Mouse (Mus musculus) heart, embryonic 15.5 days (tissue): ENCODE measurements around the gene Fbln1. TPM values are rescaled to one million over a fixed set of nuclear protein-coding genes. Genes with fewer than 3 reads are reported as not detected.

Source experiments
- ATAC-seq: fragments of 200-750 bp; cut with Nextera tagmentation; replicated peaks from 2 replicates; pipeline ENCODE4 v1.8.0; 2017; ENCODE audit warnings: low read depth, moderate TSS enrichment; ENCODE audit not compliant: insufficient number of reproducible peaks, insufficient read depth, low FRiP score
- H3K27ac ChIP-seq: fragments of 300-500 bp; sonication (generic); 2 replicates; pipeline ENCODE4 v1.5.1; 2015; ENCODE audit warnings: mild to moderate bottlenecking, inconsistent platforms
- H3K27me3 ChIP-seq: fragments of 300-500 bp; sonication (generic); 2 replicates; pipeline ENCODE4 v1.6.1; 2015; ENCODE audit warnings: inconsistent platforms
- H3K36me3 ChIP-seq: fragments of 300-500 bp; sonication (generic); 2 replicates; pipeline ENCODE4 v1.6.1; 2015; ENCODE audit warnings: mild to moderate bottlenecking, inconsistent platforms
- H3K4me1 ChIP-seq: fragments of 300-500 bp; sonication (generic); replicated peaks from 2 replicates; pipeline ENCODE4 v1.6.1; 2015; ENCODE audit warnings: inconsistent platforms
- H3K4me2 ChIP-seq: fragments of 300-500 bp; sonication (generic); 2 replicates; pipeline ENCODE4 v1.6.1; 2015; ENCODE audit warnings: inconsistent platforms, mild to moderate bottlenecking, moderate library complexity
- H3K4me3 ChIP-seq: fragments of 300-500 bp; sonication (generic); 2 replicates; pipeline ENCODE4 v1.5.1; 2015; ENCODE audit warnings: mild to moderate bottlenecking, inconsistent platforms
- H3K9ac ChIP-seq: fragments of 300-500 bp; sonication (generic); 2 replicates; pipeline ENCODE4 v1.6.1; 2015; ENCODE audit warnings: mild to moderate bottlenecking, inconsistent platforms
- H3K9me3 ChIP-seq: fragments of 300-500 bp; sonication (generic); replicated peaks from 2 replicates; pipeline ENCODE4 v1.6.1; 2016; ENCODE audit warnings: inconsistent platforms
- WGBS: fragments of 180-500 bp; shearing (Covaris S2); methylation state at CpG from one replicate; pipeline ENCODE4 v1.1.7; 2015; ENCODE audit warnings: mixed read lengths; 5-methylcytosine and 5-hydroxymethylcytosine counted together
- polyA plus RNA-seq: library from polyadenylated mRNA; unstranded; fragments of >200 nt; fragmentation: Nextera tagmentation; extraction: Ambion mirVana; gene quantifications from 2 replicates; pipeline ENCODE4 v1.2.1, GENCODE M21; 2015

Gene Fbln1
- polyA plus RNA-seq, 1 experiment from 2014 or later: 119 TPM

DNA sequence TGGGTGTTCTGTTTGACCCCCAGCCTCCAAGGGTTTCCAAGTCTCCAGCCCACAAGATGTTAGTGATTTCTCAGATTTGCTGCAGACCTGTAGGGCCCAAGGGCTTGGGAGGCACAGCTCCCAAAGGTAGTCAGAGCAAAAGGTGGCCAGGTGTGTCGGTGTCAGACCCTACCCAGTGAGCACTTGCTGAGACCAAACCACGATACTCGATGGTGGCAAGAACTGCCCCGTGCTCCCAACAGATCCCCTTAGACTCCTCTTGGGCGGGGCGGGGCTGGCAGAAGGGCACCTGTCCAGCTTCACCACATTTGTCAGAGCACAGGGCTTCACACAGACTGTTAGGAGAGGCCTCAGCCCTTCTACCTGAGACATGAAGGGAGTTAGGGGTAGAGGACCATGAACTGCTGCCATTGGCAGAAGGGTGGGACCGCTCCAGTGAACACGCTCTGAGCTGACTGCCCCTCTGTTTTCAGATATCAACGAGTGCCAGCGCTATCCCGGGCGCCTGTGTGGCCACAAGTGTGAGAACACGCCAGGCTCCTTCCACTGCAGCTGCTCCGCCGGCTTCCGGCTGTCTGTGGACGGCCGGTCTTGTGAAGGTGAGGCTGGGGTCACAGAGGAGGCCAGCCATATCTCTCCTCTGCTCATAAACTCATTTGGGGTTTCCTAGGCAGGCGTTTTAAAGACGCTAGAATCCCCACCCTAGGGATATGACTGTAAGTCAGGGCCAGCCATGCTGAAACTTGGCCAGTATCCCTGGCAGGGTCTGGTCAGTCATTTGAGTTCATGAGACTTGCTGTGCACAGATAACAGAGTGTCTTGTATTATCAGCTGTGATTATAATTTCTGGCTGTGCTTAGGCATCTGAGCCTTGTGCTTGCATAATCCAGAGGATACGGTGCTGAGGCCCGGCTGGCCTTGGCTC lies 33.3 kb downstream of the Fbln1 start:
- WGBS: 84% methylated on average over 22 of the region's 22 CpGs
- peaks cover 7% of the 10 kb centered on the region; the same call in 1 of the 2 replicates for H3K27me3 ChIP-seq
- no peak overlapping the region for H3K27ac ChIP-seq
- no peak overlapping the region for H3K9ac ChIP-seq
- no peak overlapping the region for H3K4me3 ChIP-seq
- no peak for ATAC-seq
- H3K9me3 ChIP-seq: no peaks in the 10 kb centered on the region
- H3K36me3 ChIP-seq: peaks cover 23% of the 10 kb centered on the region
- H3K4me1 ChIP-seq: no peaks in the 10 kb centered on the region
- H3K4me2 ChIP-seq: no peak overlapping the region

DNA sequence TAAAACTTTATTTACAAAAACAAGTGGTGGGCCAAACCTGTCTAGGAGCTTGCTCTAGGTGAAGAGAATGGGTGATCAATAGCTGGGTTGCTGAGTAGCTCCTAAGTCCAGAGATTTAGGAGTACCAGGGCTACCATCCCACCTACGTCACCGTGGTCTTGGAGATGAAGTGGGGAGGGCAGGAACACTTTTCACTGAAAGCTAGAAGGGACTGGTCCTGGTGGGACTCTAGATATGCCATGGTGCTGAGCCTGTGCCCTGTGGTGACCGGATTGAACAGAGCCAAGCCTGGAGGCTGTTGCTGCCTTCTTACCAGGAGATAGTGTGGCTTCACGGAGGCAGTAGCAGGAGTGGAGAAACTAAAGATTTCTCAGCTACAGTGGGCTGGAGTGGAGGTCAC lies 34.3 kb downstream of the Fbln1 start:
- Histone ChIP-seq H3K4me2 (no peak overlapping the region), H3K27me3 (peaks cover 7% of the 10 kb centered on the region; the same call in 1 of the 2 replicates), H3K9me3 (no peaks in the 10 kb centered on the region), H3K36me3 (peaks cover 23% of the 10 kb centered on the region), H3K4me3 (no peak overlapping the region), H3K27ac (no peak overlapping the region), H3K4me1 (peaks cover 7% of the 10 kb centered on the region), H3K9ac (no peak overlapping the region)
- WGBS: 92% methylated on average over 4 of the region's 4 CpGs
- no peak for ATAC-seq

DNA sequence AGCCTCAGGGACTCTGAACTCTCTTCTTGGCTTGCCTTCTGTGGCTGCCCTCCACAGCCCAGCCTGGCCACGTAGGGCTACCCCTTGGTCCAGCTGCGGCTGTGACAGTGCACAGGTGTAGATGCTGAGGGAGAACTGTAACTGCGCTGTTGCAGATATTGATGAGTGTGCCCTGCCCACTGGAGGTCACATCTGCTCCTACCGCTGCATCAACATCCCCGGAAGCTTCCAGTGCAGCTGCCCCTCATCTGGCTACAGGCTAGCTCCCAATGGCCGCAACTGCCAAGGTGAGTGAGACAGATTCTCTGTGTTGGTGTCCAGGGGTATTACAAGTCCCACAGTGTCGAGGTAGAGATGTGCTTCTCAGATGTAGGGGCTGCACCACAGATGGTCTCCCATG lies 36.1 kb downstream of the Fbln1 start:
- ATAC-seq: no peak
- Histone ChIP-seq H3K27ac (no peak overlapping the region), H3K4me1 (peaks cover 7% of the 10 kb centered on the region), H3K27me3 (peaks cover 13% of the 10 kb centered on the region; the same call in 1 of the 2 replicates), H3K4me2 (no peak overlapping the region), H3K9ac (no peak overlapping the region), H3K9me3 (no peaks in the 10 kb centered on the region), H3K4me3 (no peak overlapping the region), H3K36me3 (peaks cover 21% of the 10 kb centered on the region)
- 91% methylated on average over 7 of the region's 7 CpGs for WGBS

DNA sequence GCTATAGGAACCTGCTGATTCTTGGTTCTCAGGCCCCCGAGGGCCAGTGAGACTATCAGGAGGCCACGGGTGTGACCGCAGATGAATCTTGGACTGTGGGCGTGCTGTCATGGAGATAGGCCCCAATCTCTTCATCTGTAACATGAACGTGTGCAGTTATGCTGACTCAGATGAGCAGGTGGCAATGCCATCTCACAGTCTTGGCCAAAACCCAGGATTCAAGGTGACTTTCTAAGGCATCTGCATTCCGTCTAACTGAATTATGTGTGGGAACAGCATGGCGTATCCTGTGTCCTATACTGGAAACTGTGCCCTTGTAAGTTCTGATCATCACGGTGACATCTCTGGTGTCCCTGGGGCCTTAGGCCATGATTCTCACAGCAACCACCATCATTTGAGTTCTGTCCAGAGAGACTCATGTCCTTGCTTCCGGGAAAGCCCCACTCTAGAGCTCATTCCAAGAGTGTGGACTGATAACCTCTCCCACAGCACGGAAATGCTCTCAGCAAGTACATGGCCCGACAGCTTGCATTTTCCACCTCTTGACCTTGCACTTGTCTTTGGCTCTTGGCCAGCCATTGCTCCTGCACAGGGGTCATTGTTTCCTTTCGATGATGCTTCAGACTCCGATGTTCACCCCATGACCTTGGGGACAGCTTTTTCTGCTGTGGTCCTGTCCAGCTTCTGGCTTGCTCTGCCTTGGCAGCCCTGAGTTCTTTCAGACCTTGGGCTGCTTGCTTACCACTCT lies 38.8 kb downstream of the Fbln1 start:
- whole genome bisulfite sequencing: 63% methylated on average over 13 of the region's 13 CpGs
- ATAC-seq: no peak
- Histone ChIP-seq H3K9me3 (no peaks in the 10 kb centered on the region), H3K9ac (no peak overlapping the region), H3K36me3 (peaks cover 8% of the 10 kb centered on the region), H3K27ac (no peak overlapping the region), H3K4me1 (peaks cover 7% of the 10 kb centered on the region), H3K4me3 (no peak overlapping the region), H3K4me2 (no peak overlapping the region), H3K27me3 (peaks cover 20% of the 10 kb centered on the region; the same call in 1 of the 2 replicates)

DNA sequence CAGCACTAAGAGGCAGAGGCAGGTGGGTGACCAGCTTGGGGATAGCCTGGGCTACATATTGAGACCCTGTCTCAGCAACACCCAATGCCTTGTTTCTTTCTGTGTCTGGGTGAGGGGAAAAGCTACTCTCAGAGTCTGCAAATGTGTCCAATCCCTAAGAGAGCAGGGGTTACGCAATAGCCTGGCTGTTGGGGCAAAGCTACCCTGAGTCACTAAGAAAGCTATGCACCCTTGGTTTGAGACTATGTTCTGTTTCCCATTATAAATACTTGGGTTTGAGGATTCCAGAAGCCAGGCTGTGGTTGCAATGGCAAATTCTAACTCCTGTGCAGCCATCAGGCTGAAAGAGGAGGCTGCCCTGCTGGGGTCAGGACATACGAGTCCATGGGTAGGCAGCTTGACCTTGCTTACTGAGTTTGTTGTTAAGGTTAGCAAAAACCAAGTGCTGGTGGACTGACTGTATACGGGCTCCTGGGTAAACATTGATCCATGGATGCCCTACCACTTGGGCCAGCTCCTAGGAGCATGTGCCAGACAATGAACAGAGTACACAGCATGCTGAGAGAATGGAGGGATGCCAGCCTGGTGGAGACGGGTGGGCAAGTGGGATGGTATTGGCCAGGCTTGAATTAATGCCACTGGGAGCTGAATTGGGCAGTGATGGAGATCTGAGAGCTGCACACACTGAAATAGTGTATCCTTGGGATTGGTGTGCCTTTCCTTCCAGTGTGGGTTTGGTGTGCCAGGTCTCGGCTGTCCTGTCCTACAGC lies 39.7 kb downstream of the Fbln1 start:
- H3K4me1 ChIP-seq: peaks cover 7% of the 10 kb centered on the region
- ATAC-seq: no peak
- H3K4me3 ChIP-seq: no peak overlapping the region
- H3K27ac ChIP-seq: no peak overlapping the region
- H3K9me3 ChIP-seq: no peaks in the 10 kb centered on the region
- H3K4me2 ChIP-seq: no peak overlapping the region
- H3K9ac ChIP-seq: no peak overlapping the region
- H3K36me3 ChIP-seq: peaks cover 8% of the 10 kb centered on the region; the same call in 1 of the 2 replicates
- H3K27me3 ChIP-seq: peaks cover 20% of the 10 kb centered on the region; the same call in 1 of the 2 replicates
- WGBS: 92% methylated on average over 5 of the region's 5 CpGs

DNA sequence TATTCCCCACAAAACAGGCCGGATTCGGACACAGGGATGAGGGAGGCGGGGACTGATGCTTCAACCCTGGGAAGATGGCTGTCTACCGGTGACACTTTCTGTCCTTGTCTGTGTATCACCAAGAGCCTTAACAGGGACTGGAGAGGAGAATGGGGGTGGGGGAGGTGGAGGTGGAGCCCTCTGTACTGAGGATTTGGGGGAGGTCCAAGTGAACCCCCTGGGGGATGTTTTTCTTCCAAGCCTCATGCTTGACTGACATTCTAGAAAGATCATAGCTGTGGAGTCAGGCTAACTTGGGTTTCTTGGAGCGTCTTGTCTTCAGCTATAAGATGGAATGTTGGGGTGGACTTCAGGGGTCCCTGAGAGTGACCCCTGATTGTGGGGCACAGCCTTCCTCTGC lies 40.3 kb downstream of the Fbln1 start:
- H3K9ac ChIP-seq: no peak overlapping the region
- no peak overlapping the region for H3K4me2 ChIP-seq
- peaks cover 18% of the 10 kb centered on the region; the same call in 1 of the 2 replicates for H3K27me3 ChIP-seq
- ATAC-seq: no peak
- peaks cover 7% of the 10 kb centered on the region for H3K4me1 ChIP-seq
- no peaks in the 10 kb centered on the region for H3K9me3 ChIP-seq
- no peak overlapping the region for H3K27ac ChIP-seq
- WGBS: 83% methylated on average over 5 of the region's 5 CpGs
- no peak overlapping the region for H3K4me3 ChIP-seq
- H3K36me3 ChIP-seq: peaks cover 2% of the 10 kb centered on the region; the same call in 1 of the 2 replicates

DNA sequence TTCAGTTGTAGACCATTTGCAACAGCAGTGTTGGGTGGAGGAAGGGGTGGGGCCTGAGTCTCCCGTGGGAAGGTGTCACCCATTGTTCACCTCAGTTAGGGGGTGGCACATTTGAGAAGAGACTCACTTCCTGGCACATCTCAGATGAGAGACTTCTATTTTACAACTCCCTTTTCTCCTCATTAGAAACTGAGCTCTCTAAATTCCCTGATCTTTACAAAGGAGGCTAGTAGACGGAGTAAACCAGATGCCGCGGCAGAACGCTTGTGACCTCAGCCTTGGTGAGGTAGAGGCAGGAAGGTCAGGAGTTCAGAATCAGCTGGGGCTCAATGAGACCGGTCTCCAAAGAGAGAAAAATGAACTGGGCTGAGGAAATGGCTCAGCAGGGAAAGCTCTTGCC lies 41.2 kb downstream of the Fbln1 start:
- H3K4me2 ChIP-seq: no peak overlapping the region
- ATAC-seq: no peak
- no peak overlapping the region for H3K4me3 ChIP-seq
- H3K27me3 ChIP-seq: peaks cover 16% of the 10 kb centered on the region; the same call in 1 of the 2 replicates
- H3K27ac ChIP-seq: no peak overlapping the region
- 68% methylated on average over 6 of the region's 6 CpGs for WGBS
- H3K9ac ChIP-seq: no peak overlapping the region
- H3K36me3 ChIP-seq: no peaks in the 10 kb centered on the region; the same call in 1 of the 2 replicates
- H3K4me1 ChIP-seq: peaks cover 7% of the 10 kb centered on the region
- no peaks in the 10 kb centered on the region for H3K9me3 ChIP-seq

DNA sequence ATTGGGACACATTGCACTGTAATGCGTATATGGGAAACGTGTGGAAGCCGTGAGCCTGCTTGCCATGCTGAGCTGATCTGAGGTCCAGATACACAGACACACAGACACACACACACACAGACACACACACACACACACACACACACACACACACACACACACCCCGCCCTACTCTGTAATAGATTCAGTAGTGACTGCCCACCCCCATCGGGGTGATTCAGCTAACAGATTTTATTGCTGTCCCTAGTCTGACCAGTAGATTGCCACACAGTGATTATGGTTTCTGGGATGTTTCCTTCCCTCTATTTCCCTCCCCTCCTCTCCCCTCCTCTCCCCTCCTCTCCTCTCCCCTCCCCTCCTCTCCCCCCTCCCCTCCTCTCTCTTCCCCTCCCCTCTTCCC lies 42.6 kb downstream of the Fbln1 start:
- no peaks in the 10 kb centered on the region; the same call in 1 of the 2 replicates for H3K36me3 ChIP-seq
- no peak for ATAC-seq
- H3K4me3 ChIP-seq: no peak overlapping the region
- no peak overlapping the region for H3K4me2 ChIP-seq
- no peaks in the 10 kb centered on the region for H3K9me3 ChIP-seq
- peaks cover 7% of the 10 kb centered on the region for H3K4me1 ChIP-seq
- peaks cover 13% of the 10 kb centered on the region; the same call in 1 of the 2 replicates for H3K27me3 ChIP-seq
- WGBS: 85% methylated on average over 5 of the region's 5 CpGs
- H3K27ac ChIP-seq: no peak overlapping the region
- no peak overlapping the region for H3K9ac ChIP-seq

DNA sequence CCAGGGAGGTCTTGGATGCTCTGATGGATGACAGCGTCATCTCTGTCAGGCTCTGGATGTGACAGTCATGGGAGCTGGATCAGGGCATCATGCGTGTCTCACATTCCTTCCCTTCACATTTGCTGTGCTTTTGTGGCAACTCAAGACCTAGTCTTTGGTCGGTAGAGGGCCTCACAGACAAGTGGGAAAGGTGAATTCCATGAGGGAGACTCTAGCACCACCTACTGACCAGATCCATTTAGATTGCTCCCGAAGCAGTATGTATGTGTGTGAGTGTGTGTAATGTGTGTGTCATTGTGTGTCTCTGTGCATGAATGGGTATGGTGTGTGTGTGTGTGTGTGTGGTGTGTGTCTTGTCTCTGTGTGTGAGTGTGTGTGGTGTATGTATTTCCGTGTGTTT lies 43.5 kb downstream of the Fbln1 start:
- H3K27ac ChIP-seq: no peak overlapping the region
- 49% methylated on average over 5 of the region's 5 CpGs for WGBS
- H3K4me1 ChIP-seq: peaks cover 7% of the 10 kb centered on the region
- H3K4me2 ChIP-seq: no peak overlapping the region
- H3K9ac ChIP-seq: no peak overlapping the region
- H3K27me3 ChIP-seq: peaks cover 13% of the 10 kb centered on the region; the same call in 1 of the 2 replicates
- H3K9me3 ChIP-seq: no peaks in the 10 kb centered on the region
- no peak overlapping the region for H3K4me3 ChIP-seq
- H3K36me3 ChIP-seq: no peaks in the 10 kb centered on the region; the same call in 1 of the 2 replicates
- 0 out of 2 replicates have a peak, but pooled peaks have one; percentile 15 for ATAC-seq

DNA sequence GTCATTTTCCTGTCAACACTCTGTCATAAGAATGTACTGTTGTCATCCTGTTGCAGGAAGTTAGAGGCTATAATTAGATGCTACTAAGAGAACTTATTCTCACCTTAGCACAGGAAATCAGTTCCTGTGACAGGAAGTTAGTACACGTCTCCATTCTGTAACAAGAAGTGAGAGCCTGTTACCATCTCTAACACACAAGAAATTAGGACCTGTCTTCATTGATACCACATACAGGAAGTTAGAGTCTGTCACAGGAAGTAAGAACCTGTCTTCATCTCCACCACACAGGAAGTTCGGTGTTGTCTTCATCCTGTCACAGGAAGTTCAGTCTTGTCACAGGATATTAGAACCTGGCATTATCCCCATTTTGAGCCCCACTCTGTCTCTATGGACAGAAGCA lies 44.7 kb downstream of the Fbln1 start:
- H3K36me3 ChIP-seq: no peaks in the 10 kb centered on the region; the same call in 1 of the 2 replicates

More for the DNA sequence above, 44.7 kb downstream of the Fbln1 start:
- Histone ChIP-seq H3K9me3 (no peaks in the 10 kb centered on the region), H3K4me3 (no peak overlapping the region), H3K4me1 (no peaks in the 10 kb centered on the region), H3K9ac (no peak overlapping the region), H3K4me2 (no peak overlapping the region), H3K27ac (no peak overlapping the region), H3K27me3 (peaks cover 13% of the 10 kb centered on the region; the same call in 1 of the 2 replicates)
- ATAC-seq: no peak
- WGBS: 65% methylated on average over 2 of the region's 2 CpGs
